Mouse (Mus musculus): ENCODE results near the gene Ankrd23. TPM values are rescaled to one million over a fixed set of nuclear protein-coding genes. Genes with fewer than 3 reads are reported as not detected.

Gene Ankrd23
- total and polyA plus RNA-seq, 2 experiments from 2014 or later = 34.2 to 93.8 TPM

DNA sequence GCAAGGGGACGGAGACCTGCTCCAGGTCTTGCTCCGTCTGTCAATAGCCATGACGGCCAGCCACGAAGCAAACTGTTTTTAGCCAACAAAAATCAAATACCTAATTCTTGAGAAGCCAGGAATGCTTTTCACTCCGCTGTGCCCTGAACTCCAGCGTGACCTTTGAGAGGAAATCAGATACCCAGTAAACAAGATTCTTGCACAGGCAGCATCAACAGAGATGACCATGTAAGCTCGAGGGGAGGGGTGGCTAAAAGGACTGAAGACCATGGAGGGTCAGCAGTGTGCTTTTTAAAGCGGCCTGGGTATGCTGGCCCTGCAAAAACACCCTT, 320 bp downstream of the Ankrd23 start:
- 24% methylated on average over 8 of the region's 8 CpGs for WGBS
- ATAC-seq (ENCODE audit: insufficient read depth, low read depth) (no peak), DNase-seq (ENCODE audit: low spot score) (no peak)
- no peak overlapping the region for H3K4me3 ChIP-seq (ENCODE audit: low read depth, low read length)
- TF ChIP-seq EP300 (IDR thresholded peaks at IDR 0.05; ENCODE audit: low read depth) (no peak), CTCF (IDR thresholded peaks at IDR 0.05; ENCODE audit: low read depth) (no peak)
- no peak overlapping the region for H3K4me2 ChIP-seq (ENCODE audit: low read depth, low read length)
- H3K27me3 ChIP-seq (ENCODE audit: control insufficient read depth, insufficient read depth, low read length) = no peaks in the 10 kb centered on the region
- peaks cover 48% of the 10 kb centered on the region for H3K4me1 ChIP-seq (ENCODE audit: control insufficient read depth, insufficient read depth)
- no peak overlapping the region for H3K9ac ChIP-seq (replicated peaks; ENCODE audit: low read depth, low read length)
- H3K27ac ChIP-seq (ENCODE audit: low read depth) = peak overlapping the region; percentile 96
- no peaks in the 10 kb centered on the region for H3K9me3 ChIP-seq (replicated peaks; ENCODE audit: control insufficient read depth, low read length)
- peaks cover 23% of the 10 kb centered on the region for H3K36me3 ChIP-seq (replicated peaks; ENCODE audit: control insufficient read depth, insufficient read depth, low read length)

- TF ChIP-seq CTCF (IDR thresholded peaks at IDR 0.05; ENCODE audit: low read depth) (peak; percentile 5; the same call in 1 of the 2 replicates), EP300 (IDR thresholded peaks at IDR 0.05; ENCODE audit: low read depth) (peak; percentile 68)
- H3K36me3 ChIP-seq (replicated peaks; ENCODE audit: control insufficient read depth, insufficient read depth, low read length) = peaks cover 19% of the 10 kb centered on the region
- no peaks in the 10 kb centered on the region for H3K27me3 ChIP-seq (ENCODE audit: control insufficient read depth, insufficient read depth, low read length)
- H3K9ac ChIP-seq (replicated peaks; ENCODE audit: low read depth, low read length) = peak overlapping the region; percentile 40
- peaks cover 48% of the 10 kb centered on the region for H3K4me1 ChIP-seq (ENCODE audit: control insufficient read depth, insufficient read depth)
- WGBS = 52% methylated on average over 11 of the region's 11 CpGs
- H3K9me3 ChIP-seq (replicated peaks; ENCODE audit: control insufficient read depth, low read length) = no peaks in the 10 kb centered on the region
- H3K4me2 ChIP-seq (ENCODE audit: low read depth, low read length) = peak overlapping the region; percentile 44
- peak overlapping the region; percentile 96 for H3K27ac ChIP-seq (ENCODE audit: low read depth)
- peak; percentile 59 for ATAC-seq (ENCODE audit: insufficient read depth, low read depth)
- DNase-seq (ENCODE audit: low spot score) = peak; percentile 86
- H3K4me3 ChIP-seq (ENCODE audit: low read depth, low read length) = no peak overlapping the region
These were observed 946 bp downstream of the Ankrd23 start for GRCm38 (mm10) chr1:36535477-36536396.

- H3K4me3 ChIP-seq (ENCODE audit: low read depth, low read length) = peak overlapping the region; percentile 8; the same call in 1 of the 2 replicates
- 35% methylated on average over 6 of the region's 6 CpGs for WGBS
- peak overlapping the region; percentile 44 for H3K4me2 ChIP-seq (ENCODE audit: low read depth, low read length)
- H3K9me3 ChIP-seq (replicated peaks; ENCODE audit: control insufficient read depth, low read length) = no peaks in the 10 kb centered on the region
- TF ChIP-seq EP300 (IDR thresholded peaks at IDR 0.05; ENCODE audit: low read depth) (no peak), CTCF (IDR thresholded peaks at IDR 0.05; ENCODE audit: low read depth) (peak; percentile 44)
- no peaks in the 10 kb centered on the region for H3K27me3 ChIP-seq (ENCODE audit: control insufficient read depth, insufficient read depth, low read length)
- DNase-seq (ENCODE audit: low spot score) = peak; percentile 68
- peaks cover 48% of the 10 kb centered on the region for H3K4me1 ChIP-seq (ENCODE audit: control insufficient read depth, insufficient read depth)
- H3K27ac ChIP-seq (ENCODE audit: low read depth) = peak overlapping the region; percentile 96
- peaks cover 11% of the 10 kb centered on the region for H3K36me3 ChIP-seq (replicated peaks; ENCODE audit: control insufficient read depth, insufficient read depth, low read length)
- H3K9ac ChIP-seq (replicated peaks; ENCODE audit: low read depth, low read length) = peak overlapping the region; percentile 40; the same call in 1 of the 2 replicates
- ATAC-seq (ENCODE audit: insufficient read depth, low read depth) = no peak
These were observed 2.1 kb downstream of the Ankrd23 start for GRCm38 (mm10) chr1:36534595-36535058.

DNA sequence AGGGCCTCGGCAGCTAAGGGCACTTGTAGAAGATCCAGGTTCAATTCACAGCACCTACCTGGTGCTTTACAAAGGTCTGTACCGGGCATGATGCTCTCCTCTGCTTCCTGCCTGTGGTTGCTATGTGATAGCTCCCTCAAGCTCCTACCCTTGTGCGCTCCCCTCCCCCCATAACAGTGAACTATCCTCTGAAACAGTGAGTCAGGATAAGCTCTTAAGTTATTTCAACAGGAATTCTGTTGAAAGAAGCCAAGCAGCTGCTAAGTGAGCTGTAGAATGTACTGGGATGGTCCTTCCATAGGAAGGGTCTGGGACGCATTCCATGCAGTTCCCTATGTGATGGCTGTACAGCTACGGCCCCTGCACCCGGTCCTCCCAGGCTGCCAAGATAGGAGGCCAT, 3.1 kb downstream of the Ankrd23 start:
- Histone ChIP-seq H3K4me2 (ENCODE audit: low read depth, low read length) (peak overlapping the region; percentile 44; the same call in 1 of the 2 replicates), H3K4me1 (ENCODE audit: control insufficient read depth, insufficient read depth) (peaks cover 46% of the 10 kb centered on the region), H3K9me3 (replicated peaks; ENCODE audit: control insufficient read depth, low read length) (no peaks in the 10 kb centered on the region), H3K27ac (ENCODE audit: low read depth) (peak overlapping the region; percentile 96), H3K4me3 (ENCODE audit: low read depth, low read length) (0 out of 2 replicates have a peak overlapping the region, but pooled peaks have one; percentile 4), H3K9ac (replicated peaks; ENCODE audit: low read depth, low read length) (0 out of 2 replicates have a peak overlapping the region, but pooled peaks have one; percentile 4), H3K36me3 (replicated peaks; ENCODE audit: control insufficient read depth, insufficient read depth, low read length) (peaks cover 9% of the 10 kb centered on the region), H3K27me3 (ENCODE audit: control insufficient read depth, insufficient read depth, low read length) (no peaks in the 10 kb centered on the region)
- no peak for DNase-seq (ENCODE audit: low spot score)
- WGBS = 62% methylated on average over 6 of the region's 6 CpGs
- TF ChIP-seq EP300 (IDR thresholded peaks at IDR 0.05; ENCODE audit: low read depth) (no peak), CTCF (IDR thresholded peaks at IDR 0.05; ENCODE audit: low read depth) (no peak)
- ATAC-seq (ENCODE audit: insufficient read depth, low read depth) = no peak

DNA sequence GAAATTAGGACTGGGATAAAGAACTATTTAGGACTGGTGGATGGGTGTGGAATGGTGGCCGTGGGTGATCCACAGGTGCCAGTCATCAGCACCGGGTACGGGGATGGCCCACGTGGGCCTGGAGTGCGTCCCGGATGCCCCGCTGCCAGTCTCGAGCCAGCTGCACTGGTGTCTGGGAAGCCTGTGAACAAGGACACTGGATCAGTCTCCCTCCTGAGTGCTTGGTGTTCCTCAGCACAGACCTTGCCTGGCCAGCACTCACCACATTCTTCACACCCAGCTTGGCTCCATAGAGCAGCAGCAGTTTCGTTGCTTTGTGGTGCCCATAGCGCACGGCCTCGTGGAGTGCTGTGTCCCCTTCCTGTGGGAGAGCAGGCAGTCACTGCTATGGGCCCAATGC, 5.2 kb downstream of the Ankrd23 start:
- H3K27me3 ChIP-seq (ENCODE audit: control insufficient read depth, insufficient read depth, low read length) = no peaks in the 10 kb centered on the region
- no peaks in the 10 kb centered on the region for H3K9me3 ChIP-seq (replicated peaks; ENCODE audit: control insufficient read depth, low read length)
- H3K4me3 ChIP-seq (ENCODE audit: low read depth, low read length) = no peak overlapping the region
- DNase-seq (ENCODE audit: low spot score) (no peak), ATAC-seq (ENCODE audit: insufficient read depth, low read depth) (no peak)
- peaks cover 36% of the 10 kb centered on the region for H3K4me1 ChIP-seq (ENCODE audit: control insufficient read depth, insufficient read depth)
- peaks cover 14% of the 10 kb centered on the region; the same call in 1 of the 2 replicates for H3K36me3 ChIP-seq (replicated peaks; ENCODE audit: control insufficient read depth, insufficient read depth, low read length)
- H3K4me2 ChIP-seq (ENCODE audit: low read depth, low read length) = no peak overlapping the region
- WGBS = 57% methylated on average over 12 of the region's 12 CpGs
- peak overlapping the region; percentile 44 for H3K27ac ChIP-seq (ENCODE audit: low read depth)
- H3K9ac ChIP-seq (replicated peaks; ENCODE audit: low read depth, low read length) = no peak overlapping the region
- TF ChIP-seq CTCF (IDR thresholded peaks at IDR 0.05; ENCODE audit: low read depth) = no peak
- TF ChIP-seq EP300 (IDR thresholded peaks at IDR 0.05; ENCODE audit: low read depth) = no peak
